Mouse (Mus musculus) heart, postnatal 0 days (tissue): Measurements from ENCODE around the gene Haus2. TPM values are rescaled to one million over a fixed set of nuclear protein-coding genes. Genes with fewer than 3 reads are reported as not detected.

Experiments used
- ATAC-seq: fragments of 200-750 bp; cut with Nextera tagmentation; 2 replicates; pipeline ENCODE4 v1.8.0; 2017; ENCODE audit warnings: low read depth, moderate number of reproducible peaks, moderate library complexity; ENCODE audit not compliant: insufficient read depth
- DNase-seq: peaks from one replicate; pipeline ENCODE4 v3.0.0-alpha.2; 2016; ENCODE audit warnings: low spot score
- H3K27ac ChIP-seq: fragments of 300-500 bp; sonication (generic); 2 replicates; pipeline ENCODE4 v1.5.1; 2014; ENCODE audit warnings: low read depth, mild to moderate bottlenecking
- H3K27me3 ChIP-seq: fragments of 300-500 bp; sonication (generic); 2 replicates; pipeline ENCODE4 v1.6.1; 2014; ENCODE audit warnings: low read length, mixed read lengths; ENCODE audit not compliant: control insufficient read depth, insufficient read depth
- H3K36me3 ChIP-seq: fragments of 300-500 bp; sonication (generic); replicated peaks from 2 replicates; pipeline ENCODE4 v1.6.1; 2014; ENCODE audit warnings: low read length, mixed read lengths; ENCODE audit not compliant: control insufficient read depth, insufficient read depth
- H3K4me1 ChIP-seq: fragments of 300-500 bp; sonication (generic); 2 replicates; pipeline ENCODE4 v1.6.1; 2014; ENCODE audit warnings: antibody characterized with exemption; ENCODE audit not compliant: control insufficient read depth, insufficient read depth
- H3K4me2 ChIP-seq: fragments of 300-500 bp; sonication (generic); 2 replicates; pipeline ENCODE4 v1.6.1; 2014; ENCODE audit warnings: low read depth, mild to moderate bottlenecking, low read length, moderate library complexity
- H3K4me3 ChIP-seq: fragments of 300-500 bp; sonication (generic); 2 replicates; pipeline ENCODE4 v1.5.1; 2014; ENCODE audit warnings: low read depth, low read length
- H3K9ac ChIP-seq: fragments of 300-500 bp; sonication (generic); replicated peaks from 2 replicates; pipeline ENCODE4 v1.6.1; 2014; ENCODE audit warnings: low read depth, low read length, mixed read lengths
- H3K9me3 ChIP-seq: fragments of 300-500 bp; sonication (generic); replicated peaks from 2 replicates; pipeline ENCODE4 v1.6.1; 2016; ENCODE audit warnings: low read length; ENCODE audit not compliant: control insufficient read depth
- CTCF ChIP-seq: IDR thresholded peaks from 2 replicates; pipeline ENCODE4 v1.5.1; 2016; ENCODE audit warnings: antibody characterized with exemption, control low read depth, low read depth
- EP300 ChIP-seq: IDR thresholded peaks from 2 replicates; pipeline ENCODE4 v1.6.1; 2016; ENCODE audit warnings: antibody characterized with exemption, low read depth
- WGBS: fragments of 180-500 bp; shearing (Covaris S2); extraction: QIAGEN DNeasy Blood & Tissue Kit; methylation state at CpG from one replicate; pipeline ENCODE4 v1.1.7; 2014; 5-methylcytosine and 5-hydroxymethylcytosine counted together
- polyA plus RNA-seq: library from polyadenylated mRNA; unstranded; fragments of >200 nt; fragmentation: Nextera tagmentation; extraction: Ambion mirVana; gene quantifications from 2 replicates; pipeline ENCODE4 v1.2.1, GENCODE M21; 2015
- total RNA-seq: library from RNA; depleted of rRNA; stranded (reverse); fragments of >200 nt; gene quantifications from 2 replicates; pipeline ENCODE4 v1.2.3, GENCODE M21; 2014; ENCODE audit warnings: low replicate concordance

Gene Haus2
- total and polyA plus RNA-seq, 2 experiments from 2014 or later: 18.3 to 22.2 TPM

DNA sequence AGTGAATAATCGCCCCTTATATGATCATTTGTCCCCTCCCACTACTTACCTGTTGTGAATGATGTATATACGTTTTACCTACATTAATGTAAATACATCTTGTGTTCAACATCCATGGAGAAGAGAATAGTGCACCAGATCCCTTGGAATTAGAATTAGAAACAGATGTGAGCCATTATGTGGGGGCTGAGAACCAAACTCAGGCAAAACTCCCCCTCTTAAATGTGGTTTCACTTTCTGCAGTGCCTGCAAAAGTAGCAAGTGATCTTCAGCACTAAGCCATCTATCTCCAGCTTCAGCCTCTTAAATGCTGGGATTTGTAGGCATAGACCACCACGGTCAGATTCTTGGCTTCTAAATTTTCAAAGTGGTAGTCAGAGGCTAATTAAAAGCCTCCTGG, 34.1 kb upstream of the Haus2 start:
- ATAC-seq: no peak
- Histone ChIP-seq H3K4me3 (no peak overlapping the region), H3K36me3 (0 out of 2 replicates have a peak, but pooled peaks cover 9% of the 10 kb centered on the region), H3K4me2 (no peak overlapping the region), H3K4me1 (no peaks in the 10 kb centered on the region), H3K9me3 (no peaks in the 10 kb centered on the region), H3K27me3 (no peaks in the 10 kb centered on the region), H3K9ac (no peak overlapping the region), H3K27ac (no peak overlapping the region)
- 81% methylated on average over 3 of the region's 3 CpGs for WGBS
- TF ChIP-seq CTCF (no peak), EP300 (no peak)
- no peak for DNase-seq

DNA sequence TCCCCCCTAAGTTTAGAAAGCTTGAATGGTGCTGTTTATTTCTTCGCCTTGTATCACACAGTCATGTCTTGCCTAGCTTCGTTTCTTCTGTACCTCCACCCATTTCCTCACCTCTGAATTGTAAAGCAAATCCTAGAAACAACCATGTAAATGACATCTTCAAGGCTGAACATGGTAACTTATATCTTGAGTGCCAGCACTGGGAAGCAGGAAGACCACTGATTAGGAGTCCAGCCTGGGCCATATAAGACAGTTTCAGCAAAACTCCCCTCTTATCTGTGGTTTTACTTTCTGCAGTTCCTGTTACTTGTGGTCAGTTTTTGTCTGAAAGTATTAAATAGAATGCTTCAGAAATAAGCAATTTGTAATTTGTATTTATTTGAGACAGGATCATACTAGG, 33.2 kb upstream of the Haus2 start:
- TF ChIP-seq EP300 (no peak), CTCF (no peak)
- ATAC-seq: no peak

DNA sequence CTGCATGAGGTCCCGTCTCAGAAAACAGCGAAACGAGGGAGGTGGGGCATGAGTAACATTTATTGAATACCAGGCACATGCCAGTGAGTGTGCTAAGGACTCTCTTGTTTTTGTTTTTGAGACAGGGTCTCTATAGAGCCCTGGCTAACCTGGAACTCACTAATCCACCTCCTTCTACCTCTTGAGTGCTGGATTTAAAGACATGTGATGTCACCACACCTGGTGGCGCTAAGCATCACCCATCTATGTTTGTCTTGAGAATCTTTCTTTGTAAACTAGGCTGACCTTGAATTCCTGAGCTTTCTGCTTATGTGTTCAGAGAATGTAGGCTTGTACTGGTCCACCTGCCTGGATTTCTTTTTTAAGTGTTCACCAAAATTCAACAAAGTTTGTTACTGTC, 31.4 kb upstream of the Haus2 start:
- no peak overlapping the region for H3K27ac ChIP-seq
- no peak overlapping the region for H3K9ac ChIP-seq
- TF ChIP-seq CTCF (no peak), EP300 (no peak)
- H3K4me3 ChIP-seq: no peak overlapping the region
- no peaks in the 10 kb centered on the region for H3K36me3 ChIP-seq
- H3K4me1 ChIP-seq: no peaks in the 10 kb centered on the region
- WGBS: 65% methylated on average over 4 of the region's 4 CpGs
- no peaks in the 10 kb centered on the region for H3K27me3 ChIP-seq
- H3K4me2 ChIP-seq: no peak overlapping the region
- H3K9me3 ChIP-seq: no peaks in the 10 kb centered on the region
- no peak for DNase-seq
- ATAC-seq: no peak

More for the DNA sequence above, 33.2 kb upstream of the Haus2 start:
- H3K27me3 ChIP-seq: no peaks in the 10 kb centered on the region
- H3K4me1 ChIP-seq: no peaks in the 10 kb centered on the region
- 0 out of 2 replicates have a peak, but pooled peaks cover 9% of the 10 kb centered on the region for H3K36me3 ChIP-seq
- no peak overlapping the region for H3K9ac ChIP-seq
- no peak overlapping the region for H3K27ac ChIP-seq
- WGBS: 72% methylated on average over 2 of the region's 2 CpGs
- H3K9me3 ChIP-seq: no peaks in the 10 kb centered on the region
- no peak for DNase-seq
- no peak overlapping the region for H3K4me3 ChIP-seq
- no peak overlapping the region for H3K4me2 ChIP-seq

DNA sequence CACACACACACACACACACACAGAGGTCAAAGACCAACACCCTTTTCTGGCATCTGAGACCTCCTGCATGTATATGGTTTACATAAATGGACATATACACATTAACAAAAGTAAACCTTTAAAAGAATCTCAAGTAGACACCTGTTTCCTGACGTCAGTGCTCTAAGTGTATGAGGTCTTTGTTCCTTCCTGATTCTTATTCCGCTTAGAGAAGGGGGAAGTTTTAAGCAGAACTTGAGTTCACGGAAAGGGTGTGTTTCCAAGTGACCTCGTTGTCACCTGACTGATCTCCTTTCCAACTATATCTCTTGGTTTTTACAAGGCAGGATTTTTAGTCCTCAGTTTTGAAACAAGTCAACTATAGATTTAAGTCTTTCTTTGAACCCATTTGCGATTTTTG, 30.9 kb upstream of the Haus2 start:
- no peaks in the 10 kb centered on the region for H3K9me3 ChIP-seq
- DNase-seq (no peak), ATAC-seq (no peak)
- H3K9ac ChIP-seq: no peak overlapping the region
- 57% methylated on average over 5 of the region's 5 CpGs for WGBS
- TF ChIP-seq EP300 (no peak), CTCF (no peak)
- no peaks in the 10 kb centered on the region for H3K36me3 ChIP-seq
- no peaks in the 10 kb centered on the region for H3K27me3 ChIP-seq
- H3K4me3 ChIP-seq: no peak overlapping the region
- no peak overlapping the region for H3K27ac ChIP-seq
- no peaks in the 10 kb centered on the region for H3K4me1 ChIP-seq
- H3K4me2 ChIP-seq: no peak overlapping the region

DNA sequence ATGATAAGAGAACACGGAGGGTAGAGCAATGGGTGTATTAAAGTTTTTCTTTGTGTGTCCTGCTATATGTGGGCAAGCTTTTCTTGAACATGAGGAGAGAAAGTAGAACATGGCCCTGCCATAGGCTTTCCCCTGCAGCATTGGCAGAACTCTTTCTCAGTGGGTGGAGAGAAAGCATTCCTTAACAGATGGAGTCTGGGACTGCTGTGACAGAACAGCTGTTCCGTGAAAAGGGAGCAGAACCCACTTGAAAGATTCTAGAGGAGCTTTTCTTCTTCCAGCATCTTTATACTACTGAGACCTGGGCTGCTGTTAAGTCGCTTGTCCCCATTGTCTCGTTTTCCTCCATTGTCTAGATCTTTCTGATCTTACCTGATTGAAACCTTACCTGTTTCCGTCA, 19.4 kb upstream of the Haus2 start:
- H3K9ac ChIP-seq: no peak overlapping the region
- no peaks in the 10 kb centered on the region for H3K27me3 ChIP-seq
- H3K4me3 ChIP-seq: no peak overlapping the region
- H3K9me3 ChIP-seq: no peaks in the 10 kb centered on the region
- no peak overlapping the region for H3K4me2 ChIP-seq
- peaks cover 58% of the 10 kb centered on the region for H3K36me3 ChIP-seq
- TF ChIP-seq EP300 (no peak), CTCF (no peak)
- H3K4me1 ChIP-seq: no peaks in the 10 kb centered on the region
- ATAC-seq (no peak), DNase-seq (no peak)
- H3K27ac ChIP-seq: no peak overlapping the region
- WGBS: 81% methylated on average over 5 of the region's 5 CpGs

DNA sequence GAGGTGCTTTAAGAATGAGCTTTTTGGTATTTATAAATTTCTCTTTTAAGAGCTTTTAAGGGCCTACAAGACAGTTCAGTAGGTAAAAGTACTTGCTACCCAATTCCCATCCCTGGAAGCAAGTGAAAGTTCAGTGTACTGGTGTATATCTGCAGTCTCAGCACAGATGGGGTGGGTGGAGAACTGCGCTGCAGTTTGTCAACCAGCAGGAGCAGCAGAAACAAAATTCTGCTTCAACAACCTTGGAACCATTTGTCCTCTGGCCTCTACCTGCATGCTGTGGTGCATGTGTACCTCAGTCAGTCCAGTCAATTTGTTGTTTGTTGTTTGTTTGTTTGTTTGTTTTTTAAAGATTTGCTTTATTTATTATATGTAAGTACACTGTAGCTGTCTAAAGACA, 17.0 kb upstream of the Haus2 start:
- Histone ChIP-seq H3K9ac (no peak overlapping the region), H3K4me3 (no peak overlapping the region), H3K9me3 (no peaks in the 10 kb centered on the region), H3K27me3 (no peaks in the 10 kb centered on the region), H3K27ac (no peak overlapping the region), H3K4me2 (no peak overlapping the region), H3K36me3 (peaks cover 58% of the 10 kb centered on the region), H3K4me1 (no peaks in the 10 kb centered on the region)
- no peak for TF ChIP-seq EP300
- no peak for TF ChIP-seq CTCF
- ATAC-seq (no peak), DNase-seq (no peak)
- WGBS: 93% methylated on average over 1 of the region's 1 CpGs
